Mouse (Mus musculus): ENCODE results near the gene Pcsk6.

Gene Pcsk6

GRCm38 (mm10) chr7:66060066-66060956 is 198.8 kb downstream of the Pcsk6 start:
- DNase-seq: peak; percentile 91

- no peak for DNase-seq
Observed at GRCm38 (mm10) chr7:66061057-66061456, 199.5 kb downstream of the Pcsk6 start.

GRCm38 (mm10) chr7:66076411-66076810 is 214.9 kb downstream of the Pcsk6 start:
- no peak for DNase-seq

- peak; percentile 97 for DNase-seq
Observed at GRCm38 (mm10) chr7:66079364-66080230, 218.1 kb downstream of the Pcsk6 start, which contains the start of gene Selenos. Selenos (plus strand) TSS chr7:66079649.

- no peak for DNase-seq
Observed at GRCm38 (mm10) chr7:66080231-66080613, 218.7 kb downstream of the Pcsk6 start.

GRCm38 (mm10) chr7:66083757-66084156 is 222.2 kb downstream of the Pcsk6 start:
- no peak for DNase-seq

- no peak for DNase-seq
Observed at GRCm38 (mm10) chr7:66084546-66084945, 223.0 kb downstream of the Pcsk6 start.

GRCm38 (mm10) chr7:66087652-66088051 is 226.1 kb downstream of the Pcsk6 start:
- DNase-seq: peak; percentile 75

GRCm38 (mm10) chr7:66088077-66088476 is 226.5 kb downstream of the Pcsk6 start:
- peak; percentile 48 for DNase-seq

GRCm38 (mm10) chr7:66090676-66091190 is 229.2 kb downstream of the Pcsk6 start:
- no peak for DNase-seq

- no peak for DNase-seq
Observed at GRCm38 (mm10) chr7:66091553-66091952, 230.0 kb downstream of the Pcsk6 start.

GRCm38 (mm10) chr7:66092656-66093055 is 231.1 kb downstream of the Pcsk6 start:
- no peak for DNase-seq

- DNase-seq: no peak
Observed at GRCm38 (mm10) chr7:66094141-66094540, 232.6 kb downstream of the Pcsk6 start.

GRCm38 (mm10) chr7:66098803-66099202 is 237.3 kb downstream of the Pcsk6 start:
- DNase-seq: no peak
